Mouse (Mus musculus): ENCODE measurements around the gene Zdhhc4. TPM values are rescaled to one million over a fixed set of nuclear protein-coding genes. Genes with fewer than 3 reads are reported as not detected.

Zdhhc4 gene
- polyA plus RNA-seq, 1 experiment from 2014 or later = 70.4 TPM

Other genes with a start within 250 kb of the Zdhhc4 start
- 28.9 and 34.4 TPM in 2 replicates for gene Rnf216, start 216.3 kb downstream of the Zdhhc4 start, polyA plus RNA-seq (2015; fragmentation: Nextera tagmentation; extraction: Ambion mirVana)
- gene Olfr718-ps1, start 181.7 kb downstream of the Zdhhc4 start, polyA plus RNA-seq (2015; fragmentation: Nextera tagmentation; extraction: Ambion mirVana) = not detected in 2 replicates
- gene Rbak, start 148.5 kb downstream of the Zdhhc4 start, polyA plus RNA-seq (2015; fragmentation: Nextera tagmentation; extraction: Ambion mirVana) = 11.6 and 12.5 TPM in 2 replicates
- not detected in 2 replicates for gene Spdye4b, start 148.2 kb downstream of the Zdhhc4 start, polyA plus RNA-seq (2015; fragmentation: Nextera tagmentation; extraction: Ambion mirVana)
- gene Spdye4a, start 102.4 kb downstream of the Zdhhc4 start, polyA plus RNA-seq (2015; fragmentation: Nextera tagmentation; extraction: Ambion mirVana) = not detected in 2 replicates
- 18.9 and 20.0 TPM in 2 replicates for gene Zfp12, start 94.1 kb downstream of the Zdhhc4 start, polyA plus RNA-seq (2015; fragmentation: Nextera tagmentation; extraction: Ambion mirVana)
- gene Zfp316, start 59.2 kb downstream of the Zdhhc4 start, polyA plus RNA-seq (2015; fragmentation: Nextera tagmentation; extraction: Ambion mirVana) = 8.7 and 9.6 TPM in 2 replicates
- 0.15 and 0.48 TPM in 2 replicates for gene Zfp853, start 35.6 kb downstream of the Zdhhc4 start, polyA plus RNA-seq (2015; fragmentation: Nextera tagmentation; extraction: Ambion mirVana)
- gene E130309D02Rik, start 13.9 kb downstream of the Zdhhc4 start, polyA plus RNA-seq (2015; fragmentation: Nextera tagmentation; extraction: Ambion mirVana) = 25.3 and 31.3 TPM in 2 replicates
- 0.80 and 0.87 TPM in 2 replicates for gene Grid2ip, start 28.1 kb upstream of the Zdhhc4 start, polyA plus RNA-seq (2015; fragmentation: Nextera tagmentation; extraction: Ambion mirVana)
- 123 and 133 TPM in 2 replicates for gene Kdelr2, start 74.6 kb upstream of the Zdhhc4 start, polyA plus RNA-seq (2015; fragmentation: Nextera tagmentation; extraction: Ambion mirVana)
- 21.5 and 22.8 TPM in 2 replicates for gene Daglb, start 135.3 kb upstream of the Zdhhc4 start, polyA plus RNA-seq (2015; fragmentation: Nextera tagmentation; extraction: Ambion mirVana)
- gene Rac1, start 198.8 kb upstream of the Zdhhc4 start, polyA plus RNA-seq (2015; fragmentation: Nextera tagmentation; extraction: Ambion mirVana) = 378 and 409 TPM in 2 replicates